Mouse (Mus musculus) liver, embryonic 14.5 days (tissue): Measurements from ENCODE around the gene Palld.

Experiments used
- CTCF ChIP-seq: IDR thresholded peaks from 2 replicates; pipeline ENCODE4 v1.5.1; 2016; ENCODE audit warnings: antibody characterized with exemption, low read depth, control low read depth
- EP300 ChIP-seq: IDR thresholded peaks from 2 replicates; pipeline ENCODE4 v1.6.1; 2016; ENCODE audit warnings: antibody characterized with exemption, low read depth

- TF ChIP-seq CTCF (no peak), EP300 (no peak)
These were observed 314.2 kb downstream of the Palld start for GRCm38 (mm10) chr8:61588336-61588735.
